Mouse (Mus musculus): ENCODE measurements at regions not wholly inside any gene's neighbourhood (a gene's known extent, or its start where the extent isn't known, plus 50 kb on each side); places are given as distances from the start of the nearest gene placed in this dataset.

GRCm38 (mm10) chr8:51032386-51032785 lies 2188.6 kb upstream of the Tenm3 start:
- no peak for ATAC-seq (ENCODE audit: extremely low read depth, insufficient number of reproducible peaks, low FRiP score, poor library complexity, severe bottlenecking)

DNA sequence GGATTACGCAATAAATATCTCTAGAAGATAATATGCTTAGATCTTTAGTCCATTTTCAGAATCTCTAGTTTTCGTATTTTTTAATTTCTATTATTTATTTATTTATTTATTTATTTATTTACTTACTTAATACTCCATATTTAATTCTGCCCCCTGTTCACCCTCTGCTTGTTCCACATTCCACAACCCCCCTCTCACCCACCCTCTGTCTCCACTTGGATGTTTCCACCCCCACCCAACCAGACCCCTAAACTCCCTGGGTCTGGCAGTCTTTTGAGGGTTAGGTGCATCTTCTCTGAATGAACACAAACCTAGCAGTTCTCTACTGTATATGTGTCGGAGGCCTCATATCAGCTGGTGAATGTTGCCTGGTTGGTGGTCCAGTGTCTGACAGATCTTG lies 2166.8 kb upstream of the Tenm3 start:
- ATAC-seq (ENCODE audit: extremely low read depth, insufficient number of reproducible peaks, low FRiP score, poor library complexity, severe bottlenecking), result no peak

GRCm38 (mm10) chr8:50967386-50967785 lies 2123.6 kb upstream of the Tenm3 start:
- ATAC-seq (ENCODE audit: extremely low read depth, insufficient number of reproducible peaks, low FRiP score, poor library complexity, severe bottlenecking), result no peak

GRCm38 (mm10) chr8:50917540-50917939 lies 2073.8 kb upstream of the Tenm3 start:
- ATAC-seq (ENCODE audit: extremely low read depth, insufficient number of reproducible peaks, low FRiP score, poor library complexity, severe bottlenecking), result no peak

DNA sequence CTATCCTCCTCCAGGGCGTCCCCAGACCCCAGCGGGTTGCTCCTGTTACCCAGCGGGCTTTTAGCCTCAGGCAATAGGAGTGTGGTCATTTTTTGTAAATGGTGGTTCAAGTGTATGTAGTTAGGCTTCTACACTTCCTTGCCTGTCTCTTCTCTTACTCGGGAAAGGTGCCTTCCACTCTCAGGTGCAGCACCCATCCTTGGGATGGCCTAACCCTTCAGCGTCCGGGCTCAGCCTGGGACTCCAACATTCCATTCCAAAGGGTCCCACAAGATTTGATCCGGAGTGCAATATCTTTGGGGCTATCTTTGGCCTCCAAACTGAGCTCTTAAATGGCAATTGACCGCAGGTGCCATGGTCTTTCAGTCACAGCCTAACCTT lies 2073.0 kb upstream of the Tenm3 start:
- no peak for ATAC-seq (ENCODE audit: extremely low read depth, insufficient number of reproducible peaks, low FRiP score, poor library complexity, severe bottlenecking)

GRCm38 (mm10) chr8:50915876-50916732 lies 2072.4 kb upstream of the Tenm3 start:
- 0 out of 2 replicates have a peak, but pooled peaks have one; percentile 9 for ATAC-seq (ENCODE audit: extremely low read depth, insufficient number of reproducible peaks, low FRiP score, poor library complexity, severe bottlenecking)

DNA sequence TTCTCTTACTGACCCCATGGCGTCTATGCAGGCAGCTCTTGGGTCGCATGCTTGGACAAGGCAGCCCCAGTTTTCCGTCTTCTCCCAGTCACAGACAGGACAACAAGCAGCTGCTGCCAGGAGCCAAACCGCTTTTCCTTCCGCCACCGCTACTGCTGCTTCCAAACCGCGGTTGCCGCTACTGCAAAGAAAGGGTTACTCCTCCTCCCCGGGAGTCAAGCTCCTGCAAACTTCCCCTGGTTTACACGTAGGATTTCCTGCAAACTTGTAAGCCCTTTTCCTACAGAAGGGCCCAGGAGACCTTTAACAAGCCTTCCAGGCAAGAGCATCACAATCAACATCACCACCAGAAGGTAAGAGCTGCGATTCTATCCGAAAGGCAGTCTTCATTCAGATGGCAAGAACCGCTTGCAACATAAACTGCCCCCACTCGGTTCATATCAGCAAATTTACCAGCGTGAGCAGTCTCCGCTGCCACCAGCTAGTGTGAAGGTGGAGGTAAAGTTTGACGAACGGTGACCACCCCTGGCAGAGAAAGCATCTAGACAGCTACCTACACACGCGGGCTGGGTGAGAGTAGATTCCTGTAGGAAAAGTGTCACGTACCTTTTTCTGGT lies 2071.6 kb upstream of the Tenm3 start:
- no peak for ATAC-seq (ENCODE audit: extremely low read depth, insufficient number of reproducible peaks, low FRiP score, poor library complexity, severe bottlenecking)

- ATAC-seq (ENCODE audit: extremely low read depth, insufficient number of reproducible peaks, low FRiP score, poor library complexity, severe bottlenecking), result no peak
These were observed 2070.9 kb upstream of the Tenm3 start for GRCm38 (mm10) chr8:50914615-50915014.

DNA sequence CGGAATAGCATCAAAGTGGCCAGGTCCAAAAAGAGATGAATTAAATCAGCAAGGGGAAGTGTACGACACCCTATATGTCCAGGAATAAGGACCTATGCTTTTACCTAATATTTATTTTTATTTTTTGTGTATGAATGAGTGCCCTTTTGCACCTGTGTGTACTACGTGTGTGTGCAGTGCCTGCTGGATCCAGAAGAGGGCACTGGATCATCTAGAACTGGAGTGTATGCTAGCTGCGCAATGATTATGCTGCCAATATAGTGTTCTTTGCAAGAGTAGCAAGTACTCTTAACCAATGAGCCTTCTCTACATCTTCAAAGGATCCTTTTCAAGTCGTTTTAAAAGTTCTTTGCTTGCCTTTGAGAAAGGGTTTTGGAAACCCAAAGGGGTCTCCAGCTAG lies 2034.4 kb upstream of the Tenm3 start:
- no peak for ATAC-seq (ENCODE audit: extremely low read depth, insufficient number of reproducible peaks, low FRiP score, poor library complexity, severe bottlenecking)

Data from neutrophil, adult 5-6 weeks (primary cell).